Mouse (Mus musculus) lung, embryonic 15.5 days (tissue): ENCODE measurements around the gene Dusp22. TPM values are rescaled to one million over a fixed set of nuclear protein-coding genes. Genes with fewer than 3 reads are reported as not detected.

Experiments used
- ATAC-seq: fragments of 200-750 bp; cut with Nextera tagmentation; 2 replicates; pipeline ENCODE4 v1.8.0; 2017; ENCODE audit warnings: moderate number of reproducible peaks, borderline replicate concordance; ENCODE audit not compliant: low FRiP score, low TSS enrichment; ENCODE audit errors: extremely low read depth
- H3K27ac ChIP-seq: fragments of 300-500 bp; sonication (generic); 2 replicates; pipeline ENCODE4 v1.5.1; 2015; ENCODE audit warnings: moderate library complexity, mild to moderate bottlenecking, inconsistent platforms
- H3K27me3 ChIP-seq: fragments of 300-500 bp; sonication (generic); 2 replicates; pipeline ENCODE4 v1.6.1; 2015; ENCODE audit warnings: inconsistent platforms
- H3K36me3 ChIP-seq: fragments of 300-500 bp; sonication (generic); 2 replicates; pipeline ENCODE4 v1.6.1; 2015; ENCODE audit warnings: inconsistent platforms
- H3K4me1 ChIP-seq: fragments of 300-500 bp; sonication (generic); 2 replicates; pipeline ENCODE4 v1.6.1; 2015; ENCODE audit warnings: inconsistent platforms
- H3K4me2 ChIP-seq: fragments of 300-500 bp; sonication (generic); 2 replicates; pipeline ENCODE4 v1.6.1; 2015; ENCODE audit warnings: inconsistent platforms, mild to moderate bottlenecking, moderate library complexity
- H3K4me3 ChIP-seq: fragments of 300-500 bp; sonication (generic); 2 replicates; pipeline ENCODE4 v1.5.1; 2015; ENCODE audit warnings: mild to moderate bottlenecking, inconsistent platforms
- H3K9ac ChIP-seq: fragments of 300-500 bp; sonication (generic); 2 replicates; pipeline ENCODE4 v1.6.1; 2015; ENCODE audit warnings: inconsistent platforms
- H3K9me3 ChIP-seq: fragments of 300-500 bp; sonication (generic); 2 replicates; pipeline ENCODE4 v1.6.1; 2016; ENCODE audit warnings: inconsistent platforms
- WGBS: fragments of 180-500 bp; shearing (Covaris S2); methylation state at CpG from one replicate; pipeline ENCODE4 v1.1.7; 2015; 5-methylcytosine and 5-hydroxymethylcytosine counted together
- polyA plus RNA-seq: library from polyadenylated mRNA; unstranded; fragments of >200 nt; fragmentation: Nextera tagmentation; extraction: Ambion mirVana; gene quantifications from 2 replicates; pipeline ENCODE4 v1.2.1, GENCODE M21; 2015

The Dusp22 gene
- polyA plus RNA-seq, 1 experiment from 2014 or later: 25.7 TPM

DNA sequence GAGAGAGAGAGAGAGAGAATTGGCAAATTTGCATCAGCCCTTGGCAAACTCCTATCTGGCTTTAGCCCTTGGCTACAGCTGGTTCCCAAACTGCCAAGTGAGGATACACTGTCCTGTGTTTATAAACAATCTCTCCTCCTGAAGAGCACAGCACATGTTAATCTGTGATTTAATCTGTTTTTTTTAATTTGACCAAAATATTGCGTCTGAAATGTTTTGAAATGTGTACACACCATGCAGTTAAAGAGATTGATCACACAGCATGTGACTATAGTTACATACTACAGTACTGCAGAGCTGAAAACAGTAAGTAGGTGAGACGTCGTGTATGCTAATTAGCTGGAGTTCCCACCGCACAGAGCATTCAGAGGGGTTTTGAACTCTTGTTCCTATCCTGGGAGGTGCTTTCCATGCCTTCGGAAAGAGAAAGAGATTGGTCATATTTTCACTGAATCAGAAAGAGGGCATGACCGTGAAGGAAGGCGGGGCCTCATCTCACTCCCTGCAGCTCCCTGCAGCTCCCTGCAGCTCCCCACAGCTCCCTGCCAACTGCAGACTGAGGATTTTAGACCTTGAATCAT, 65.0 kb downstream of the Dusp22 start:
- ATAC-seq: no peak
- H3K4me1 ChIP-seq: peaks cover 14% of the 10 kb centered on the region
- no peak overlapping the region for H3K4me3 ChIP-seq
- no peaks in the 10 kb centered on the region for H3K36me3 ChIP-seq
- no peaks in the 10 kb centered on the region for H3K27me3 ChIP-seq
- H3K9ac ChIP-seq: no peak overlapping the region
- no peak overlapping the region for H3K27ac ChIP-seq
- 21% methylated on average over 7 of the region's 7 CpGs for WGBS
- H3K9me3 ChIP-seq: no peaks in the 10 kb centered on the region
- peak overlapping the region; percentile 19; the same call in 1 of the 2 replicates for H3K4me2 ChIP-seq

- no peaks in the 10 kb centered on the region for H3K27me3 ChIP-seq
- 80% methylated on average over 4 of the region's 4 CpGs for WGBS
- no peak for ATAC-seq
Observed at GRCm38 (mm10) chr13:30726879-30727278, 67.1 kb downstream of the Dusp22 start.

DNA sequence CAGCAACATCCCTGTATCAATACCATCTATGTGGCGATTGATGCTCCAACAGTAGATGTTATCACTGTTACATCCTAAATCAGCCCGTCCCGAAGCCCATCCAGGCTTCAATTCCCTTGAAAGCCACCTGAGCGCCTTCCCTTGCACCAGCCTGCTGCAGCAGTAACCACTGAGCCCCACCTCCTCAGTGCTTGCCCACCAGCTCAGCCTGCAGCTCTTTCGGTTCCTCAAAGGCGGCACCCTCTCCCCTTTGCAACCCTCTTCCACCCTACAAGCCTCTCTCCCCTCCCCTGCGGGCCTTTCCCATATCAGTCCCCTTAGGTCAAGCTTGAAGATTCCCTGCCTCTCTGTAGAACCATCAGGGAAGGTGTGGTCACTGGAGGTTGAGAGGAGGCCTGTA, 68.4 kb downstream of the Dusp22 start:
- Histone ChIP-seq H3K4me3 (no peak overlapping the region), H3K9me3 (no peaks in the 10 kb centered on the region), H3K4me1 (peaks cover 6% of the 10 kb centered on the region), H3K4me2 (no peak overlapping the region), H3K27me3 (no peaks in the 10 kb centered on the region), H3K27ac (no peak overlapping the region), H3K9ac (no peak overlapping the region), H3K36me3 (no peaks in the 10 kb centered on the region)
- 89% methylated on average over 7 of the region's 7 CpGs for WGBS
- ATAC-seq: no peak

More at GRCm38 (mm10) chr13:30726879-30727278, 67.1 kb downstream of the Dusp22 start:
- Histone ChIP-seq H3K4me3 (no peak overlapping the region), H3K36me3 (no peaks in the 10 kb centered on the region), H3K4me2 (no peak overlapping the region), H3K27ac (no peak overlapping the region), H3K9me3 (no peaks in the 10 kb centered on the region), H3K9ac (no peak overlapping the region), H3K4me1 (peaks cover 14% of the 10 kb centered on the region)

DNA sequence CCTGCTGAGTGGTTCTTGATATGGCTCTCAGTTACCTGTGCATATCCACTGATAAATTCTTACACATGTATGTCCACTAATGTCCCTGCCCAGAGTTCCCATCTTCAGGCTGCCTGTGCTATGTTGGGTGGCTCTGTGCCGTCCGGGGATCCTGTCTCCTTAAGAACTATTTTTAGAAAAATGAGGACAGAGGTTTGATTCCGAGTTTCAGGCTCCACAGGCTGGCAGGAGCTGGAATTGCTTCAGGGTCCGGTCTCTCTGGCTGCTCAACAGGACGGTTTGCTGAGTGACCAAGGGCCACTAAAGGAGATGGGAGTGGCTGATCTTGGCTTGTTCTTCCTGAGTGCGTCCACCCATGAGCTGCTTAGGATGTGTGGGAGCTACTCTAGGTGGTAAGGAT, 69.4 kb downstream of the Dusp22 start:
- H3K4me2 ChIP-seq: no peak overlapping the region

DNA sequence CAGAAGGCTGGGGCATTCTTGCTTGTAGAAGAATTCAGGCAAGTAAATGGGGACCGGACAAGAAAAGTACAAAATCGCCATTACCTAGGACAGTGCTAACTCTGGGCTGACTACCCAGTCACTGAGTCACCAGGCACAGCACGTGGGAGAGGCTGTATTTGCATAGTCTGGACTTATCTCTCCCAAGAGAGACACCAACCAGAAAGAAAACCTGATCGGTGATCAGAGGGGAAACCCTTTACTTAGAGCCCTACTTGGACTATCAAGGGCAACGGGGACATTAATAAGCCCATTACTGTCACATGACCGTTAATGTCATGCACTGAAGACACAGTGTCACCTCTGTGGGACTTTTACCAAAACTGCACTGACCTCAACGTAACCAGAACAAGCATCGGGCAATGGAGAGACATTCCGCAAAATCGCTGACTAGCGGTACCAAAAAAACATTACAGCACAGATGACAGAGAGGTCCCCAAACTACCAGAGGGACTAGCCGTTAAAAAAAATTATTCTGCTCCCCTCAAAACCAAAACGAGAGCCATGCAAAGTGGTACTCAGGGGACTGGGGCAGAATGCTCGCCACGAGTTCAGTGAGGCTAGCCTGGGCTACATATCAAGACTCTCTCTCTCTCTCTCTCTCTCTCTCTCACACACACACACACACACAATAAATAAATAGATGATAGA, 70.5 kb downstream of the Dusp22 start:
- no peaks in the 10 kb centered on the region for H3K36me3 ChIP-seq
- ATAC-seq: no peak
- peaks cover 1% of the 10 kb centered on the region for H3K4me1 ChIP-seq
- no peak overlapping the region for H3K4me2 ChIP-seq
- no peaks in the 10 kb centered on the region for H3K27me3 ChIP-seq
- WGBS: 77% methylated on average over 15 of the region's 15 CpGs
- H3K9ac ChIP-seq: no peak overlapping the region
- H3K9me3 ChIP-seq: no peaks in the 10 kb centered on the region
- H3K4me3 ChIP-seq: no peak overlapping the region
- H3K27ac ChIP-seq: no peak overlapping the region

More for the DNA sequence above, 69.4 kb downstream of the Dusp22 start:
- Histone ChIP-seq H3K9me3 (no peaks in the 10 kb centered on the region), H3K27ac (no peak overlapping the region), H3K36me3 (no peaks in the 10 kb centered on the region), H3K4me3 (no peak overlapping the region), H3K4me1 (peaks cover 6% of the 10 kb centered on the region), H3K9ac (no peak overlapping the region), H3K27me3 (no peaks in the 10 kb centered on the region)
- 25% methylated on average over 6 of the region's 6 CpGs for WGBS
- ATAC-seq: 0 out of 2 replicates have a peak, but pooled peaks have one; percentile 19

DNA sequence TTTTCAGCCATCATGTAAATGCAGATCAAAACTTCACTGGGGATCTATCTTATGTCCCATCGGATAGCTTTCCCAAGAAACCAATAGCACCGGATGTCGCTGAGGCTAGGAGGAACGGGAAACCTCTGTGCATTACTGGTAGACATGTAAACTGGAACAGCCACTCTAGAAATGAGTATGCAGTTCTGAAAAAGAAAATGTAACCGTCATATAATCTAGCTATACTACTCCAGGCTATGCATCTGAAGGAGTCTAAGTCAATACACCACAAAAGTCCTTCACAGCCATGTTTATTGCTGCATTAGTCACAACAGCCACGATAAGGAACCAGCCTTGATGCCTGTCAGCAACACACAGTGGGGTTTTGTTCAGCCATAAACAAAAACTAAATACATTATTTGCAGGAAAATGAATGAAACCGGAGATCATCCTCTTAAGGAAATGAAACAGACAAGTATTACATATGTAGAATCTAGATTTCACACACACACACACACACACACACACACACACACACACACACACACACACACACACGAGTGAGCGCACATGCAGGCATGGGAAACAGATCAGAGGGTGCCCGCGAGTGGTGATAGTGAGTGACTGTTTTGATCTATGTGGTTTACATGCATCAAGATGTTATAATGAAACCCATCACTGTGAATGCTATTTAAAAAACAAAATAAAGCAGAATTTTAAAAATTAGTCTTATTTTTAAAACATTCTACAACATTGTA, 73.1 kb downstream of the Dusp22 start:
- Histone ChIP-seq H3K9me3 (no peaks in the 10 kb centered on the region), H3K36me3 (no peaks in the 10 kb centered on the region), H3K27me3 (no peaks in the 10 kb centered on the region), H3K4me2 (no peak overlapping the region), H3K27ac (no peak overlapping the region), H3K9ac (no peak overlapping the region), H3K4me3 (no peak overlapping the region), H3K4me1 (no peaks in the 10 kb centered on the region)
- 75% methylated on average over 11 of the region's 11 CpGs for WGBS
- no peak for ATAC-seq

DNA sequence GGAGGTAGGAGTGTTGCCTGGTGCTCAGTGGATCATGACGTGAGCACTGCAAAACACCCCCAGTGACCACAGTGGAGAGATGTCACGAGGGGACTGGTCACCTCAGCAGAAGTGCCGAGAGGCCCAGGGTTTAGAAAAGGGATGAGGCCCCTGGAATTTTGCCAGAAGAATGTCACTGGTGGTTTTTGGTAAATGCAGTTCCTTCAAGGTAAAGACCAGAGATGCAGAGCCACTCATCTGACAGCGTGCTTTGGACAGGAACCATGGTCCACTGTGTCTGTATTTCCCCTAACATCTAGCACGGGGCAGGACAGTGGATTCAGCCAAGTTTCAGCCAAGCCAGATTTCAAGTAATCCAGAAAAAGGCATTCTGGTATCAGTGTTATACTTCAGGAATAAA, 76.9 kb downstream of the Dusp22 start:
- Histone ChIP-seq H3K36me3 (no peaks in the 10 kb centered on the region), H3K27ac (no peak overlapping the region), H3K9me3 (no peaks in the 10 kb centered on the region), H3K4me2 (no peak overlapping the region), H3K27me3 (no peaks in the 10 kb centered on the region), H3K9ac (no peak overlapping the region), H3K4me1 (no peaks in the 10 kb centered on the region), H3K4me3 (no peak overlapping the region)
- 69% methylated on average over 5 of the region's 5 CpGs for WGBS
- no peak for ATAC-seq

- no peaks in the 10 kb centered on the region for H3K36me3 ChIP-seq
- H3K9ac ChIP-seq: no peak overlapping the region
- H3K4me1 ChIP-seq: no peaks in the 10 kb centered on the region
- ATAC-seq: no peak
- 79% methylated on average over 2 of the region's 2 CpGs for WGBS
- no peaks in the 10 kb centered on the region for H3K9me3 ChIP-seq
- no peak overlapping the region for H3K4me3 ChIP-seq
- H3K4me2 ChIP-seq: no peak overlapping the region
- H3K27ac ChIP-seq: no peak overlapping the region
- no peaks in the 10 kb centered on the region for H3K27me3 ChIP-seq
Observed at GRCm38 (mm10) chr13:30737257-30737656, 77.5 kb downstream of the Dusp22 start.

DNA sequence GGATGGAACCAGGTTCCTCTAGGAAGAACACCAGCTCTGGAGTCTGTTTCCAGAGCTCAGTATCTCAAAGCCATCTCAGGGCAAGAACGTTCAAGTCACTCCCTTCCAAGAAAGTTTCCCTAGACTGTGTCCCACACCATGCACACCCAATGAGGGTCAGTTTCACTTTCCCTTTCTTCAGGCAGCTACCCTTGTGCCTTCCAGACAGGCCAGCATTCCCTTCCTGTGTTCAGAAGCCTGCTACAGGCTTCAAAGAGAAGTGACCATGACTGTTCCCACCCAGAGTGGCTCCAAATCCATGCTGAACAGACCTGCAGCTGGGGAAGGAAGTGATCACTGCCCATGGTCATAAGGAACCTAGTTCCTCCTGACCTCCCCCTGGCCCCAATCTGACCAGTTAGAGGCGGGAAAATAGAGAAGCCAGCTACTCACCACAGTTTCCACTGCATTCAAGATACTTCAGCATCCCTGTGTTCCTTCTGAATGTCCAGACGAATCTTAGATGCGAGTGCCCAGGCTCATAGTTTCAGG, 78.6 kb downstream of the Dusp22 start:
- Histone ChIP-seq H3K27ac (no peak overlapping the region), H3K27me3 (no peaks in the 10 kb centered on the region), H3K36me3 (no peaks in the 10 kb centered on the region), H3K4me2 (no peak overlapping the region), H3K4me3 (no peak overlapping the region), H3K4me1 (no peaks in the 10 kb centered on the region), H3K9ac (no peak overlapping the region), H3K9me3 (no peaks in the 10 kb centered on the region)
- ATAC-seq: no peak
- 78% methylated on average over 4 of the region's 4 CpGs for WGBS

DNA sequence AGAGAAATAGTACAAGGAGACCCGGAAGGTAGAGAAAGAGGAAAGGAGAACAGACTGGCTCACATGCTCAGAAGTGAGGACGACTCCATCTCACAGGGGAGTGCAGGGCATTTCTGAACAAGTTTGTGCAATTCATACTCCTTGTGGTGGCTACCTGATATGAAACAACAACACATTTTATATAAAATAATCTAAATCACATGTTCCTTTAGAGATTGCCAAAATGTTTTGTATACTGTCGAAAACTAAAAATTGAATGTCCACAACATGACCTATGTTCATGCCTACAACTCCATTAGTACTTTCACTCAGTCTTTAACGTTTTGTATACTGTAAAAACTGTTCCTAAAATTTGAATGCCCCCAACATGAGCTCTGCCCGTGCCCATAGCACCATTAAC, 81.4 kb downstream of the Dusp22 start:
- Histone ChIP-seq H3K9ac (no peak overlapping the region), H3K4me2 (no peak overlapping the region), H3K27ac (no peak overlapping the region), H3K36me3 (no peaks in the 10 kb centered on the region), H3K4me3 (no peak overlapping the region), H3K4me1 (no peaks in the 10 kb centered on the region), H3K9me3 (no peaks in the 10 kb centered on the region), H3K27me3 (0 out of 2 replicates have a peak, but pooled peaks cover 5% of the 10 kb centered on the region)
- no peak for ATAC-seq
- WGBS: 70% methylated on average over 5 of the region's 5 CpGs

DNA sequence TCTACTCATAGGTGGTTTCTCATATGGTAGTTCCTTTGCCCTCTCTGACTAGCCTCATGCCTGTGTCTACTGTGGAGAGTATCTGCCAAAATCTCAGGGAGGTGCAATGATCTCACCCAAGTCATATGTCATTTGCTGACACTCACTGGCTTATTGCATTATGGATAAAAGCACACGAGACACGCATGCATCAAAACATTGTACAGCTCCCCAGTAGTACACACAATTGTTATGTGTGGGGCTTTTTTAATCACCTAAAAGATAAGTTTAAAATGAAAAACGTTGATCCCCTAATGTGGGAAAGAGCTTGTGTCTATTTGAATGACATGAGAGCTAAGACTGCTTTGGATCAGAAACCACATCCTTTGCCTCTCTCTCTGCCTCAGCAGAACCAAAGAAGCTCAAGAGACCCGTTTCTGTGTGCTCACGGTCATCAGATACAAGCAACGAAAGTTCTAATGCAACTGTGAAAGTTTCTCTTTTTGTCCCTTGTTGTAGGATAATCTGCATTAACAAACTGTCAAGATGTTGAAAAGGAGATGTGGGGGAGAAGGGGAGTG, 82.7 kb downstream of the Dusp22 start:
- 67% methylated on average over 6 of the region's 6 CpGs for WGBS
- Histone ChIP-seq H3K9me3 (no peaks in the 10 kb centered on the region), H3K9ac (no peak overlapping the region), H3K4me3 (no peak overlapping the region), H3K4me1 (no peaks in the 10 kb centered on the region), H3K27me3 (peaks cover 13% of the 10 kb centered on the region), H3K27ac (no peak overlapping the region), H3K4me2 (no peak overlapping the region), H3K36me3 (no peaks in the 10 kb centered on the region)
- no peak for ATAC-seq

DNA sequence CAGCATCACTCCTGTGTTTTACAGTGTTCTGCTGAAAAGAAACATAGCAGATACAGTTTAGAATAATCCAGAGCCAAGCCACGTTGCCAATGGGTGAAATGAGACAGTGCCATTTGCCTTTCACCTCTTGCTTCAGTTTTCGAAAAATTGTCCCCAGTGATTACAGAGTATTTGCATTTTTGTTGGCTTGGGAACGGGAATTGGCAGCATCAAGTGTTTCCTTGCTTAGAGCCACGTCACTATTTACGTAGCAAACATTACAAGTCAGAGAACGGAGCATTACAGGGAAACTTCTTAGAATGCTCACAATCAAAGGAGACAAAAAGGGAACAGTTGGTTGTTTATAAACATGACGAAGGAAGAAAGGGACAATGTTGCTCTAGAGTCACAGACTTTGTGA, 85.3 kb downstream of the Dusp22 start:
- H3K36me3 ChIP-seq: no peaks in the 10 kb centered on the region
- no peak overlapping the region for H3K27ac ChIP-seq
- 41% methylated on average over 7 of the region's 7 CpGs for WGBS
- H3K9ac ChIP-seq: no peak overlapping the region
- H3K4me2 ChIP-seq: no peak overlapping the region
- H3K4me3 ChIP-seq: no peak overlapping the region
- no peak for ATAC-seq
- peaks cover 10% of the 10 kb centered on the region for H3K4me1 ChIP-seq
- no peaks in the 10 kb centered on the region for H3K9me3 ChIP-seq
- peaks cover 40% of the 10 kb centered on the region for H3K27me3 ChIP-seq
